Mouse (Mus musculus): ENCODE data around the gene Taf6. TPM values are rescaled to one million over a fixed set of nuclear protein-coding genes. Genes with fewer than 3 reads are reported as not detected.

The Taf6 gene
- polyA plus RNA-seq, 1 experiment from 2014 or later, result 69.2 TPM

DNA sequence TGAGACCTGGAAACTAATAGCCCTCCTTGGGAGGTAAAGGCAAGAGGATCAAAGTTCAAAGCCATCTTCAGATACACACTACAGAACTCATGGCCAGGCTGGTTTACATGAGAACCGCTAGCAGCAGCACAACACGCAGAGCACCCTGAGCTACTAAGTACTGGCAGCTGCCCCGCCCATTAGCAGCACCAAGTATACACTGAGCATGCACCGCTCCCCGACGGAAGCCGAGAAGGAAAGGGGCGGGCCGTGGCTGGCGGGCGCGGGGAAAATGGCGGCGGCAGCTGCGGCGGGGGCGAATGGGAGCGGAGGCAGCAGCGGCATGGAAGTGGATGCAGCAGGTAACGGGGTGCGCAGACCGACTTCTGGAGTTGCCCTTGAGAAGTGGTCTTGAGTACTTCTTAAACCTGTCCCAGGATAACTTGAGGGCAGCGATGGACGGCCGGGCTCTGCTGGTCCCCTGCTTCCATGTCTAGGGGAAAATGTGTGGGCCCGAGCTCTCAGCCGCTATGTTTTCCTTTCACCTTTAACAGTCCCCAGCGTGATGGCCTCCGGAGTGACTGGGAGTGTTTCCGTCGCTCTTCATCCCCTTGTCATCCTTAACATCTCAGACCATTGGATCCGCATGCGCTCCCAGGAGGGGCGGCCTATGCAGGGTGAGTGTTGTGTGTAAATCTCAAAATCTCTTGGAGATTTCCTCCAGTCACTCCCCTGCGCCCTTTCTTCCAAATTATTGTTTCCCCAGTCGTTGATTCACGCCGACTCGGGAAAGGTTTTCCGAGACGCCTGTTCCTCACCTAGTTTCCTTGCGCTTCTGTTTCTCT, 26.2 kb downstream of the Taf6 start, which contains the start of gene Cops6:
Cops6 (plus strand) TSS at position 230 of the 824 bp plus-strand sequence.
- H3K36me3 ChIP-seq (ENCODE audit: control insufficient read depth, insufficient read depth, low read length), result peaks cover 14% of the 10 kb centered on the region
- no peaks in the 10 kb centered on the region for H3K27me3 ChIP-seq (replicated peaks; ENCODE audit: control insufficient read depth, insufficient read depth, low read length)
- peak within 1 kb of the TSS; percentile 66 for H3K4me2 ChIP-seq (ENCODE audit: low read depth, low read length)
- peak within 1 kb of the TSS; percentile 65 for H3K27ac ChIP-seq (ENCODE audit: low read length)
- ATAC-seq, result peak; percentile 95
- 0% methylated on average over 42 of the region's 42 CpGs for WGBS
- peak within 1 kb of the TSS; percentile 91 for H3K9ac ChIP-seq (ENCODE audit: low read depth, low read length)
- peaks cover 12% of the 10 kb centered on the region for H3K4me1 ChIP-seq (ENCODE audit: control insufficient read depth, insufficient read depth, low read length)
- H3K9me3 ChIP-seq (ENCODE audit: control insufficient read depth, low read length), result no peaks in the 10 kb centered on the region
- H3K4me3 ChIP-seq (ENCODE audit: low read length), result peak within 1 kb of the TSS; percentile 74

DNA sequence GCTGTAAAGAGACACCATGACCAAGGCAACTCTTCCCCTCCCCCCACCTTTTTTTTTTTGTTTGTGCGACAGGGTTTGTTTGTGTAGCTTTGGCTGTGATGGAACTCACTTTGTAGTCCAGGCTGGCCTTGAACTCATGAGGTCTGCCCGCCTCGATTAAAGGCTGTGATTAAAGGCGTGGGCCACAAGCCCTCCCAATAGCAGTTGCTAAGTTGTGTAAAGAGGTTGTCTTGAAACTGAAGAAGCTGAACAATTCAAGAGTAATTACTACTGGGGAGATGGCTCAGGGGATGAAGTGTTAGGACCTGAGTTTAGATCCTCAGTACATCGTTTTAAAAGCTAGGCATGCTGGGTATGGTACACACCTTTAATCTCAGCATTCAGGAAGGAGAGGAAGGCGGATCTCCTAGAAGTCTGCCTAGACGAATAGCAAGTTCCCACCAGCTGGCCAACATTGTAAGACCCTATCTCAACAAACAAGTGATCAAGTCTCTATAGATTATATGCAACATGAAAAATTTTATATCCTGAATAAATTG, 27.0 kb downstream of the Taf6 start:
- Histone ChIP-seq H3K36me3 (ENCODE audit: control insufficient read depth, insufficient read depth, low read length) (peaks cover 8% of the 10 kb centered on the region), H3K4me1 (ENCODE audit: control insufficient read depth, insufficient read depth, low read length) (peaks cover 12% of the 10 kb centered on the region), H3K27me3 (replicated peaks; ENCODE audit: control insufficient read depth, insufficient read depth, low read length) (no peaks in the 10 kb centered on the region), H3K9ac (ENCODE audit: low read depth, low read length) (peak overlapping the region; percentile 91), H3K27ac (ENCODE audit: low read length) (peak overlapping the region; percentile 51; the same call in 1 of the 2 replicates), H3K4me3 (ENCODE audit: low read length) (peak overlapping the region; percentile 74), H3K9me3 (ENCODE audit: control insufficient read depth, low read length) (no peaks in the 10 kb centered on the region), H3K4me2 (ENCODE audit: low read depth, low read length) (peak overlapping the region; percentile 61)
- 59% methylated on average over 7 of the region's 7 CpGs for WGBS
- peak; percentile 22; the same call in 1 of the 2 replicates for ATAC-seq

DNA sequence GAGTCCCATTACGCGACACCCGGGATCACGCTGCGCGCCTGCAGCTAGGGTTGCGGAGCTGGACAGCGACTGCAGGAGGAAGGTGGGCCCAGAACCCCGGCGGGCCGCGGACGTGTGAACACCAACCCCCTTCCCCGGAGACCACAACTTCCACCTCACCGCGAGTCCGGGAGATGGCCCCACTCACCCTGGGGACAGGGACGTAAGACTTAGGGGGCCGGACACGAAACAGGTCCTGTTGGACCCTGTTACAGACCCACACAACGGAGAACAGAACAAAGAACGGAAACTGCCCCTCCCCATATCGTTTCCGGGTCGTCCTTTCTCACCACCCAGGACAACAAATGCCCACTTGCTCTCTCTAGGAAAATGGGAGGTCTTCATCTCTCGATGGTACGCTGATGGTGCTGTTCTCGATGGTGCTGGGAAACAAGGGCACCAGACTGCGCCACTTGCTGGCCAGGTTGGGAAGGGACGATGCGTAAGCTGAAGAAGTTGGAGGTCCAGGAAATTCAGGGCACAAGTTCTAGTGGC, 31.7 kb downstream of the Taf6 start, which contains the start of gene Zfp113:
Zfp113 (minus strand) TSS at position 302 of the 534 bp plus-strand sequence.
- H3K27me3 ChIP-seq (replicated peaks; ENCODE audit: control insufficient read depth, insufficient read depth, low read length), result no peaks in the 10 kb centered on the region
- H3K4me3 ChIP-seq (ENCODE audit: low read length), result peak within 1 kb of the TSS; percentile 85
- peak within 1 kb of the TSS; percentile 80 for H3K4me2 ChIP-seq (ENCODE audit: low read depth, low read length)
- peak within 1 kb of the TSS; percentile 91 for H3K27ac ChIP-seq (ENCODE audit: low read length)
- peak; percentile 98 for ATAC-seq
- peaks cover 4% of the 10 kb centered on the region; the same call in 1 of the 2 replicates for H3K36me3 ChIP-seq (ENCODE audit: control insufficient read depth, insufficient read depth, low read length)
- no peaks in the 10 kb centered on the region for H3K9me3 ChIP-seq (ENCODE audit: control insufficient read depth, low read length)
- peaks cover 5% of the 10 kb centered on the region for H3K4me1 ChIP-seq (ENCODE audit: control insufficient read depth, insufficient read depth, low read length)
- peak within 1 kb of the TSS; percentile 92 for H3K9ac ChIP-seq (ENCODE audit: low read depth, low read length)
- WGBS, result under 1% methylated on average over 31 of the region's 31 CpGs

DNA sequence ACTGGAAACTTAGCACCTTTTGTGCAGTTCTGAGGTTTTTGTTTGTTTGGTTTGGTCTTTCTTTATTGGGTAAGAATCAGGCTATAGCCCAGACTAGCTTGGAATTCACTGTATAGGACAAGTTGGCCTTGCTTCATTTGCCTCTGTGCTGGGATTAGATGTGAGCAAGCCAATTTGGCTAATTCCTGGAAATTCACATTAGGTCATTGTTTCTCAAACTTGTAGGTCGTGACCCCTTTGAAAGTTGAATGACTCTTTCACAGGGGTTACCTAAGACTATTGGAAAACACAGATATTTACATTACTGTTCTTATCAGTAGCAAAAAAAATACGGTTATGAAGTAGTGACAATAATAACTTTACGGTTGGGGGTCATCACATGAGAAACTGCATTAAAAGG, 32.9 kb downstream of the Taf6 start:
- no peak overlapping the region for H3K9ac ChIP-seq (ENCODE audit: low read depth, low read length)
- no peak for ATAC-seq
- peak overlapping the region; percentile 85 for H3K4me3 ChIP-seq (ENCODE audit: low read length)
- peaks cover 3% of the 10 kb centered on the region for H3K4me1 ChIP-seq (ENCODE audit: control insufficient read depth, insufficient read depth, low read length)
- H3K27me3 ChIP-seq (replicated peaks; ENCODE audit: control insufficient read depth, insufficient read depth, low read length), result no peaks in the 10 kb centered on the region
- H3K36me3 ChIP-seq (ENCODE audit: control insufficient read depth, insufficient read depth, low read length), result peaks cover 4% of the 10 kb centered on the region; the same call in 1 of the 2 replicates
- no peaks in the 10 kb centered on the region for H3K9me3 ChIP-seq (ENCODE audit: control insufficient read depth, low read length)
- H3K4me2 ChIP-seq (ENCODE audit: low read depth, low read length), result peak overlapping the region; percentile 80
- H3K27ac ChIP-seq (ENCODE audit: low read length), result no peak overlapping the region
- WGBS, result 67% methylated on average over 3 of the region's 3 CpGs

DNA sequence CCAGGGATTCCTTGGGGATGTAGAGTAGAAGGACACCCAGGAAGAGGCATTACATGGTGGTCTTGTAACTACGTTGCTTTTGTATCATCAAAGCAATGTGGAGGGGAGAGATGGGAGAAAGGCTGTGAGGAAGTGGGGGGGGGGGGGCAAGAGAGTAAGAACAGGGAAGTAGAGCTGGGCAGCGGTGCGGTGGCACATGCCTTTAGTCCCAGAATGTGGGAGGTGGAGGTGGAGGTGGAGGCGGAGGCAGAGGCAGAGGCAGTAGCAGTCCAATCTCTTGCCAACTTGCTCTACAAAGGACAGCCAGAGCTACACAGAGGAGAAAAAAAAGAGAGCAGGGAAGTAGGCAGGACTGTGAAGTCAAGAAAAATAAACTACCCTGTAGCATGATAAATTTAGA, 48.7 kb downstream of the Taf6 start:
- Histone ChIP-seq H3K9ac (ENCODE audit: low read depth, low read length) (no peak overlapping the region), H3K9me3 (ENCODE audit: control insufficient read depth, low read length) (no peaks in the 10 kb centered on the region), H3K4me1 (ENCODE audit: control insufficient read depth, insufficient read depth, low read length) (peaks cover 6% of the 10 kb centered on the region), H3K36me3 (ENCODE audit: control insufficient read depth, insufficient read depth, low read length) (peaks cover 10% of the 10 kb centered on the region; the same call in 1 of the 2 replicates), H3K27me3 (replicated peaks; ENCODE audit: control insufficient read depth, insufficient read depth, low read length) (no peaks in the 10 kb centered on the region), H3K4me3 (ENCODE audit: low read length) (no peak overlapping the region), H3K4me2 (ENCODE audit: low read depth, low read length) (no peak overlapping the region), H3K27ac (ENCODE audit: low read length) (no peak overlapping the region)
- 83% methylated on average over 4 of the region's 4 CpGs for WGBS
- no peak for ATAC-seq

DNA sequence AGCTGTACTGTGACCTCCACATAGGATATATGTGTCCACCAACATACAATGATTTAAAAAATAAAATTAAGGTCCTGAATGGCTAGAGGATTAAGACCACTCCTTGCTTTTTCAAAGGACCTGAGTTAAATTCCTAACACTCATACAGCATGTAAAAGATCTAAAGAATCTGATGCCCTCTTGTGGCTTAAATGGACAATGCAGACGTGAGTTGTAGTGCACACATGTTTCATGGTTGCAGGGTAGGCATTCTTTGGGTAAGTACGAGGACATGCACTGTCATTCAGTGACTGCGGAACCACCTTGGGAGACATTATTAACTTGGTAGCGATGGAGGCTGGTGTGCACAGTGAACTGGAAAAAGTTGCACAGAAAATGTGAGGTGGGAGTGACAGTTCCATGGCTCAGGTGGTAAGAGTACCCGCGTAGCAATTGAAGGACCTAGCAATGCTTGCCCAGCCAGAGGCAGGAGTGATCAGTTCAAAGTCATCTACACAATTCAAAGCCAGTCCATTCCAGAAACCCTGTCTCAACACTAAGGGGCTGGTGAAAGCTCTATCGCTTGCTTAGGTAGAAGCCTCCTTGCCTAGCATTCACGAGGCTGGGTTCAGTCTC, 49.2 kb downstream of the Taf6 start:
- WGBS, result 56% methylated on average over 8 of the region's 8 CpGs
- no peak overlapping the region for H3K4me3 ChIP-seq (ENCODE audit: low read length)
- no peak overlapping the region for H3K9ac ChIP-seq (ENCODE audit: low read depth, low read length)
- H3K4me1 ChIP-seq (ENCODE audit: control insufficient read depth, insufficient read depth, low read length), result peaks cover 6% of the 10 kb centered on the region
- no peak overlapping the region for H3K4me2 ChIP-seq (ENCODE audit: low read depth, low read length)
- ATAC-seq, result peak; percentile 67
- H3K27me3 ChIP-seq (replicated peaks; ENCODE audit: control insufficient read depth, insufficient read depth, low read length), result no peaks in the 10 kb centered on the region
- no peak overlapping the region for H3K27ac ChIP-seq (ENCODE audit: low read length)
- no peaks in the 10 kb centered on the region for H3K9me3 ChIP-seq (ENCODE audit: control insufficient read depth, low read length)
- peaks cover 10% of the 10 kb centered on the region; the same call in 1 of the 2 replicates for H3K36me3 ChIP-seq (ENCODE audit: control insufficient read depth, insufficient read depth, low read length)

DNA sequence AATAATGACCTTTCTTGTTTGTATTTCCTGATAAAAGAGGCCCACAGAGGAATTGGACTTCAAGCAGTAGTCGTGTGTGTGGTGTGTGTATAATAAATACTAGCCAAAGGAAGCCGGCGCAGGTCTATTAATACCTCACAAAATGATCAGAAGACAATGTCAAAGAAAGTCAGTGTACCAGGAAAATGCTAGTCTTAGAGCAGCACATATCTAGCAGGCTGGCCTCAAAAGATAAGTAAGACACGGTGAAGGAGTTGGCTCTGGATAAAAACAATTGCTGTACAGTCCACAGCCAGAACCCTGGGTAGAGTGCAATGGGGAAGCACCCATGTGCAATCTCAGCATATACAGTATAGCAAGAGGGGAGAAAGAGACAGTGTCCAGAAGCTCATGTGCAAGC, 50.0 kb downstream of the Taf6 start:
- no peaks in the 10 kb centered on the region for H3K9me3 ChIP-seq (ENCODE audit: control insufficient read depth, low read length)
- 51% methylated on average over 4 of the region's 4 CpGs for WGBS
- peaks cover 6% of the 10 kb centered on the region for H3K4me1 ChIP-seq (ENCODE audit: control insufficient read depth, insufficient read depth, low read length)
- H3K9ac ChIP-seq (ENCODE audit: low read depth, low read length), result no peak overlapping the region
- no peak overlapping the region for H3K4me2 ChIP-seq (ENCODE audit: low read depth, low read length)
- H3K27me3 ChIP-seq (replicated peaks; ENCODE audit: control insufficient read depth, insufficient read depth, low read length), result no peaks in the 10 kb centered on the region
- peak; percentile 73 for ATAC-seq
- H3K27ac ChIP-seq (ENCODE audit: low read length), result peak overlapping the region; percentile 64
- H3K4me3 ChIP-seq (ENCODE audit: low read length), result no peak overlapping the region
- peaks cover 10% of the 10 kb centered on the region; the same call in 1 of the 2 replicates for H3K36me3 ChIP-seq (ENCODE audit: control insufficient read depth, insufficient read depth, low read length)

DNA sequence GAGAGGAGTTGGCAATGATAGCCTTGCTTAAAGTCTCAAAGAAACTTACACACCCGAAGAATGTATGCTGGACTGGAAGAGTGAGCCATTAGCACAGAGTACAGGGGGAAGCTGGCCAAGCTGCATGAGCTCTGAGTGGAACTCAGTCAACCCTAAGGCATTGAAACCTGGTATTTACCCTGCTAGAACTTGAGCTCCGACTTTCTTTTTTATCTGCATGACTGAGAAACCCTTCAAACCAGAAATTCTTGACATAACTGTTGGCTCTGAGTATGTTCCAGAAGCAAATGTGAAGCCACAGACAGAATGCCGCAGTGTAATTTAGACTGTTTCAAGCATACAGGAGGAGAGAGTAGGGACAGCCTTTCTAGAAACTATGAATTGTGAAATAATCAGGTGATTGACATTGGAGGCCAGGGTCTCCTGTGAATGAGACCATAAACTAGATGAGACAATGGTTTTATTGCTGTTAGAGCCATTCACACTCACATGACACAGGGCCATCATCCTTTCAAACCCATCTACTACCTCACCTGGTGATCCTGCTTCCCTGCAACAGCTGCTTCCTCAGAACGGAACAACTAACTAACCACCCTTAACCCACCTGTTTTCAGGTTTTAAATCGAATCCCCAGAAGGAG, 54.7 kb downstream of the Taf6 start:
- H3K4me1 ChIP-seq (ENCODE audit: control insufficient read depth, insufficient read depth, low read length), result peaks cover 3% of the 10 kb centered on the region
- 77% methylated on average over 5 of the region's 5 CpGs for WGBS
- H3K4me3 ChIP-seq (ENCODE audit: low read length), result no peak overlapping the region
- H3K36me3 ChIP-seq (ENCODE audit: control insufficient read depth, insufficient read depth, low read length), result peaks cover 12% of the 10 kb centered on the region; the same call in 1 of the 2 replicates
- H3K27ac ChIP-seq (ENCODE audit: low read length), result peak overlapping the region; percentile 76
- H3K9ac ChIP-seq (ENCODE audit: low read depth, low read length), result no peak overlapping the region
- H3K27me3 ChIP-seq (replicated peaks; ENCODE audit: control insufficient read depth, insufficient read depth, low read length), result no peaks in the 10 kb centered on the region
- ATAC-seq, result peak; percentile 83
- H3K4me2 ChIP-seq (ENCODE audit: low read depth, low read length), result no peak overlapping the region
- H3K9me3 ChIP-seq (ENCODE audit: control insufficient read depth, low read length), result no peaks in the 10 kb centered on the region

Data from intestine, embryonic 16.5 days (tissue).